Mouse (Mus musculus) bone marrow macrophage, adult 2 months (primary cell): ENCODE measurements at regions not wholly inside any gene's neighbourhood (a gene's known extent, or its start where the extent isn't known, plus 50 kb on each side); places are given as distances from the start of the nearest gene placed in this dataset.

ENCODE experiments used
- CTCF ChIP-seq: IDR thresholded peaks from 2 replicates; pipeline ENCODE4 v1.5.1; 2012; ENCODE audit warnings: low read depth, mild to moderate bottlenecking, low read length, moderate library complexity
- POLR2A ChIP-seq: IDR thresholded peaks from 2 replicates; pipeline ENCODE4 v1.6.1; 2012; ENCODE audit warnings: mild to moderate bottlenecking, low read depth, low read length, borderline replicate concordance

DNA sequence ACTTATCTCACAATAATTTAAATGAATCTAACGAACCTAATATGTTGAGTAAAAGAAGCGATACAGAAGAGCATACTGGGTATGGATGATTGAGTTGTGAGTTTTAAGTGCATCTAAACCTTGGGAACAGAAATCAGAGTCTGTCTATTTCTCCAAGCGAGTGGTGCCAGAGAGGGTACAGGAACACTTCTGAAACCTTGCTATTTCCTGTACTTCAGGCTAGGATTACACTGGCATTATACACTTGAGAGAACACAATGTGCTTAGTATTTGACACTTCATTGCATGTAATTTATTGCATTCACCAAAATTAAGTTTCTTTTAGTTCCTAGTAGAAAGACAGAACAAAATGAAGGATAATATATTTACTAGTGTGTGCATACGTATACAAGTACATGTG, 54.0 kb upstream of the Npy2r start:
- TF ChIP-seq CTCF (no peak), POLR2A (no peak)
